Mouse (Mus musculus) testis, adult 2 months (tissue): ENCODE data around the gene Usp4. TPM values are rescaled to one million over a fixed set of nuclear protein-coding genes. Genes with fewer than 3 reads are reported as not detected.

ENCODE experiments used
- H3K27ac ChIP-seq: fragments of 200-500 bp; 2 replicates; pipeline ENCODE4 v1.5.1; 2012; ENCODE audit warnings: low read depth, low read length; ENCODE audit not compliant: control insufficient read depth, insufficient read depth
- H3K27me3 ChIP-seq: fragments of 200-500 bp; 2 replicates; pipeline ENCODE4 v1.6.1; 2012; ENCODE audit warnings: mild to moderate bottlenecking, low read length, moderate library complexity; ENCODE audit not compliant: control insufficient read depth, insufficient read depth
- H3K36me3 ChIP-seq: fragments of 200-500 bp; 2 replicates; pipeline ENCODE4 v1.6.1; 2012; ENCODE audit warnings: mild to moderate bottlenecking, low read length; ENCODE audit not compliant: control insufficient read depth, insufficient read depth
- H3K4me1 ChIP-seq: fragments of 200-500 bp; 2 replicates; pipeline ENCODE4 v1.6.1; 2012; ENCODE audit warnings: low read length; ENCODE audit not compliant: control insufficient read depth, insufficient read depth
- H3K4me3 ChIP-seq: fragments of 200-500 bp; 2 replicates; pipeline ENCODE4 v1.5.1; 2012; ENCODE audit warnings: low read depth, mild to moderate bottlenecking, low read length, moderate library complexity, mixed read lengths; ENCODE audit not compliant: control insufficient read depth
- CTCF ChIP-seq: fragments of 200-500 bp; IDR thresholded peaks from 2 replicates; pipeline ENCODE4 v1.5.1; 2012; ENCODE audit warnings: low read depth, mild to moderate bottlenecking, inconsistent platforms, low read length, moderate library complexity; ENCODE audit not compliant: control insufficient read depth, insufficient read depth, insufficient replicate concordance
- POLR2A ChIP-seq: fragments of 200-500 bp; IDR thresholded peaks from 2 replicates; pipeline ENCODE4 v1.6.1; 2012; ENCODE audit warnings: low read depth, mild to moderate bottlenecking, inconsistent platforms, low read length, moderate library complexity; ENCODE audit not compliant: control insufficient read depth
- polyA plus RNA-seq: library from polyadenylated mRNA; depleted of rRNA; stranded (reverse); fragments of >200 nt; gene quantifications from 2 replicates; pipeline ENCODE4 v1.2.3, GENCODE M21; 2012; rRNA removed

Gene Usp4
- polyA plus RNA-seq = 115 and 116 TPM in 2 replicates

DNA sequence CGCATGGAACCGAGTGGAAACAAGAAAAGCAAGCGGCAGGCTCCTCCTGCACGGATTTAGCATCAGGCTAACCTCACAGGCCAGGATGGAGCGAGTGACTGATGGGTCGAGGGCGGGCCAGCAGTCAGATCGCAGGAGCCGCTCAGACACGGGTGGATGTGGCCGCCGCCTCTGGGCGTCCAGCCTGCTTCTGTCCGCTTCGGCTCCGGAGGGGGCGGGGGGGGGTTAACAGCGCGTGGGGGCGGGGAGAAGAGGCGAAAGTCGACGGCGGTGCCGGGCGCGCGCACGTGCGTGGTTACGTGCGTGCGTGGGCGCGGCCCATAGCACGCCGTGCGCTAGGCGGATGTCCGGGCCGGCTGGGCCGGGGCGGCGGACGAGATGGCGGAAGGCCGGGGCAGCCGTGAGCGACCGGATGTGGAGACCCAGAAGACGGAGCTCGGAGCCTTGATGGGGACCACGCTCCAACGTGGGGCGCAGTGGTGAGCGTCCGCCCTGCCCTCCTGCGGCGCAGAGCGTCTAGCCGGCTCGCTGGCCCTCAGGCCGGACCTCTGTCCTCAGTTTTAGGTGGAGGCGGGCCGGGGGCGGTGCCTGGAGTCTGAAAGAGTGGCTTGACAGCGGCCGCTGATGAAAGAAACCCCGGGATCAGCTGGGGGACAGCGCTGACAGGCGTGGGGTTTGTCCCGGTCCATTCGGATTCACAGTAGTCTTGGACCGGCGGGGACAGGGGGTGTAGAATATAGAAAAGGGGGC is at the start of gene Usp4:
Usp4 (plus strand) TSS at position 314 of the 750 bp plus-strand sequence.
- Histone ChIP-seq H3K36me3 (peaks cover 2% of the 10 kb centered on the region; the same call in 1 of the 2 replicates), H3K4me1 (peaks cover 9% of the 10 kb centered on the region), H3K4me3 (peak within 1 kb of the TSS; percentile 97), H3K27me3 (no peaks in the 10 kb centered on the region), H3K27ac (peak within 1 kb of the TSS; percentile 84)
- peak; percentile 87 for TF ChIP-seq POLR2A
- TF ChIP-seq CTCF = no peak

- no peak overlapping the region for H3K4me3 ChIP-seq
- no peak for TF ChIP-seq CTCF
- TF ChIP-seq POLR2A = no peak
- H3K4me1 ChIP-seq = peaks cover 4% of the 10 kb centered on the region
- no peaks in the 10 kb centered on the region for H3K27me3 ChIP-seq
- H3K36me3 ChIP-seq = peaks cover 1% of the 10 kb centered on the region
- H3K27ac ChIP-seq = no peak overlapping the region
Measured at GRCm38 (mm10) chr9:108301853-108302252, 45.8 kb upstream of the Usp4 start.

GRCm38 (mm10) chr9:108304716-108305115 is 42.9 kb upstream of the Usp4 start:
- no peak for TF ChIP-seq CTCF
- no peak for TF ChIP-seq POLR2A
- peak overlapping the region; percentile 96; the same call in 1 of the 2 replicates for H3K4me3 ChIP-seq
- H3K36me3 ChIP-seq = peaks cover 1% of the 10 kb centered on the region
- H3K27me3 ChIP-seq = no peaks in the 10 kb centered on the region
- H3K27ac ChIP-seq = 0 out of 2 replicates have a peak overlapping the region, but pooled peaks have one; percentile 79
- H3K4me1 ChIP-seq = peaks cover 4% of the 10 kb centered on the region

- Histone ChIP-seq H3K4me1 (peaks cover 4% of the 10 kb centered on the region), H3K36me3 (peaks cover 1% of the 10 kb centered on the region), H3K27ac (peak overlapping the region; percentile 79), H3K4me3 (peak overlapping the region; percentile 96), H3K27me3 (no peaks in the 10 kb centered on the region)
- TF ChIP-seq POLR2A = no peak
- TF ChIP-seq CTCF = no peak
Measured at GRCm38 (mm10) chr9:108305170-108305569, 42.5 kb upstream of the Usp4 start.

GRCm38 (mm10) chr9:108305629-108306520 is 41.8 kb upstream of the Usp4 start, which contains the start of the genes Rhoa and Tcta:
Rhoa (plus strand) TSS chr9:108306129.
Tcta (minus strand) TSS chr9:108306160.
- H3K4me1 ChIP-seq = peaks cover 4% of the 10 kb centered on the region
- H3K27me3 ChIP-seq = no peaks in the 10 kb centered on the region
- H3K36me3 ChIP-seq = peaks cover 1% of the 10 kb centered on the region
- H3K4me3 ChIP-seq = peak within 1 kb of the TSS; percentile 96
- TF ChIP-seq POLR2A = peak; percentile 93
- TF ChIP-seq CTCF = no peak
- peak within 1 kb of the TSS; percentile 99 for H3K27ac ChIP-seq

DNA sequence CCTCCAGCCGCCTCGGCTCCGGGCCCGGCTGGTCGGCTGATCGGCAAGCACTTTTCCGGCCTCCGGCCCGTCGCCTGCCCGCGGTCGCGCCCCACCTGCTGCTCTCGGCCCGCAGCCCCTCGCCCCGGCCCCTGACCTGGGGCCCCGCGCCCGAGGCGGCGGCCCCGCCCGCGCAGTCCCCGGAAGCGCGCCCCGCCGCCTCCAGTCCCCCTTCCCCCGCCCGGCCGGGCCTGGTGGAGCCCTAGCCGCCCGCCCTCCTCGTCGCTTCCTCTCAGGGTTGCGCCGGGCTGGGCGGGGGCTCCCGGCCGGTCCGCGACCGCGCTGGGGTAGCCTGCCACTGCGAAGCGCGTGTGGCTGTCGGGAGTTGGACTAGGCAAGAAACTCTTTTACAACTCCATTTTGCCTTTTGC is 41.1 kb upstream of the Usp4 start:
- H3K27me3 ChIP-seq = no peaks in the 10 kb centered on the region
- peak overlapping the region; percentile 99 for H3K27ac ChIP-seq
- H3K4me3 ChIP-seq = peak overlapping the region; percentile 96
- H3K4me1 ChIP-seq = peaks cover 4% of the 10 kb centered on the region
- peaks cover 1% of the 10 kb centered on the region for H3K36me3 ChIP-seq
- TF ChIP-seq POLR2A (no peak), CTCF (no peak)
